Mouse (Mus musculus): ENCODE data around the gene Glmp. TPM values are rescaled to one million over a fixed set of nuclear protein-coding genes. Genes with fewer than 3 reads are reported as not detected.
"Not testable (repeated sequence)": the region's sequence is repeated elsewhere in the genome, so short reads cannot be mapped to it uniquely, and the experiment has no call there.

The Glmp gene
- polyA plus RNA-seq (2015; fragmentation: Nextera tagmentation; extraction: Ambion mirVana), result 226 and 234 TPM in 2 replicates

- Histone ChIP-seq H3K4me1 (peaks cover 12% of the 10 kb centered on the region), H3K4me3 (replicated peaks) (peak within 1 kb of the TSS; percentile 54), H3K27ac (peak within 1 kb of the TSS; percentile 5; the same call in 1 of the 2 replicates), H3K27me3 (no peaks in the 10 kb centered on the region), H3K9ac (peak within 1 kb of the TSS; percentile 52), H3K36me3 (peaks cover 74% of the 10 kb centered on the region), H3K9me3 (replicated peaks) (no peaks in the 10 kb centered on the region), H3K4me2 (peak within 1 kb of the TSS; percentile 82)
- peak; percentile 82 for ATAC-seq (replicated peaks; ENCODE audit: low FRiP score)
- WGBS, result under 1% methylated on average over 10 of the region's 10 CpGs
Measured at GRCm38 (mm10) chr3:88324951-88325405, at the start of gene Glmp. Gene Glmp, plus strand, starts transcription at chr3:88325023.

- ATAC-seq (replicated peaks; ENCODE audit: low FRiP score), result no peak
- 65% methylated on average over 2 of the region's 2 CpGs for WGBS
- Histone ChIP-seq H3K4me2 (no peak overlapping the region), H3K27me3 (no peaks in the 10 kb centered on the region), H3K36me3 (no peaks in the 10 kb centered on the region), H3K4me3 (replicated peaks) (no peak overlapping the region), H3K4me1 (no peaks in the 10 kb centered on the region), H3K9me3 (replicated peaks) (no peaks in the 10 kb centered on the region), H3K27ac (no peak overlapping the region), H3K9ac (no peak overlapping the region)
Measured at GRCm38 (mm10) chr3:88276121-88276520, 48.7 kb upstream of the Glmp start.

- Histone ChIP-seq H3K27ac (no peak overlapping the region), H3K36me3 (no peaks in the 10 kb centered on the region), H3K9ac (no peak overlapping the region), H3K9me3 (replicated peaks) (no peaks in the 10 kb centered on the region), H3K4me2 (no peak overlapping the region), H3K4me3 (replicated peaks) (no peak overlapping the region), H3K4me1 (no peaks in the 10 kb centered on the region), H3K27me3 (no peaks in the 10 kb centered on the region)
- 37% methylated on average over 7 of the region's 7 CpGs for WGBS
- no peak for ATAC-seq (replicated peaks; ENCODE audit: low FRiP score)
Measured at GRCm38 (mm10) chr3:88276529-88277143, 48.2 kb upstream of the Glmp start.

- no peaks in the 10 kb centered on the region for H3K9me3 ChIP-seq (replicated peaks)
- H3K27me3 ChIP-seq, result no peaks in the 10 kb centered on the region
- no peak for ATAC-seq (replicated peaks; ENCODE audit: low FRiP score)
- H3K4me2 ChIP-seq, result no peak overlapping the region
- no peak overlapping the region for H3K4me3 ChIP-seq (replicated peaks)
- H3K27ac ChIP-seq, result no peak overlapping the region
- H3K36me3 ChIP-seq, result peaks cover under 1% of the 10 kb centered on the region; the same call in 1 of the 2 replicates
- H3K9ac ChIP-seq, result no peak overlapping the region
- H3K4me1 ChIP-seq, result no peaks in the 10 kb centered on the region
- 91% methylated on average over 2 of the region's 2 CpGs for WGBS
Measured at GRCm38 (mm10) chr3:88280035-88280434, 44.8 kb upstream of the Glmp start.

GRCm38 (mm10) chr3:88281141-88281916 is 43.5 kb upstream of the Glmp start:
- H3K36me3 ChIP-seq; H3K4me2 ChIP-seq; H3K4me1 ChIP-seq; H3K27me3 ChIP-seq; H3K27ac ChIP-seq; H3K9me3 ChIP-seq (replicated peaks); ATAC-seq (replicated peaks; ENCODE audit: low FRiP score); H3K9ac ChIP-seq; H3K4me3 ChIP-seq (replicated peaks): not testable (repeated sequence)
- 76% methylated on average over 11 of the region's 11 CpGs for WGBS

GRCm38 (mm10) chr3:88284815-88285564 is 39.8 kb upstream of the Glmp start:
- not testable (repeated sequence) for H3K27me3 ChIP-seq; H3K9me3 ChIP-seq (replicated peaks); H3K4me2 ChIP-seq; H3K27ac ChIP-seq; ATAC-seq (replicated peaks; ENCODE audit: low FRiP score); H3K4me1 ChIP-seq; H3K9ac ChIP-seq; H3K4me3 ChIP-seq (replicated peaks)
- H3K36me3 ChIP-seq, result peaks cover 11% of the 10 kb centered on the region; the same call in 1 of the 2 replicates
- 94% methylated on average over 14 of the region's 14 CpGs for WGBS

GRCm38 (mm10) chr3:88285565-88285895 is 39.3 kb upstream of the Glmp start:
- not testable (repeated sequence) for H3K27ac ChIP-seq; H3K4me3 ChIP-seq (replicated peaks); H3K9me3 ChIP-seq (replicated peaks); H3K4me1 ChIP-seq; ATAC-seq (replicated peaks; ENCODE audit: low FRiP score); H3K9ac ChIP-seq; H3K27me3 ChIP-seq; H3K4me2 ChIP-seq
- WGBS, result 53% methylated on average over 2 of the region's 2 CpGs
- H3K36me3 ChIP-seq, result peaks cover 11% of the 10 kb centered on the region; the same call in 1 of the 2 replicates

GRCm38 (mm10) chr3:88287110-88287509 is 37.7 kb upstream of the Glmp start, which contains the start of gene Gm38392:
Gene Gm38392, minus strand, starts transcription at chr3:88287210.
- H3K27ac ChIP-seq, result no peak within 1 kb of the TSS

GRCm38 (mm10) chr3:88288133-88288713 is 36.6 kb upstream of the Glmp start:
- H3K4me1 ChIP-seq; ATAC-seq (replicated peaks; ENCODE audit: low FRiP score); H3K27me3 ChIP-seq; H3K9me3 ChIP-seq (replicated peaks); H3K9ac ChIP-seq; H3K27ac ChIP-seq; H3K4me2 ChIP-seq; H3K4me3 ChIP-seq (replicated peaks): not testable (repeated sequence)
- WGBS, result 87% methylated on average over 10 of the region's 10 CpGs
- peaks cover 11% of the 10 kb centered on the region; the same call in 1 of the 2 replicates for H3K36me3 ChIP-seq

More at GRCm38 (mm10) chr3:88287110-88287509, 37.7 kb upstream of the Glmp start, which contains the start of gene Gm38392:
- Histone ChIP-seq H3K27me3 (no peaks in the 10 kb centered on the region), H3K4me2 (no peak within 1 kb of the TSS), H3K9ac (no peak within 1 kb of the TSS), H3K36me3 (peaks cover 11% of the 10 kb centered on the region; the same call in 1 of the 2 replicates), H3K9me3 (replicated peaks) (no peaks in the 10 kb centered on the region), H3K4me1 (no peaks in the 10 kb centered on the region), H3K4me3 (replicated peaks) (no peak within 1 kb of the TSS)
- WGBS, result 96% methylated on average over 4 of the region's 4 CpGs
- no peak for ATAC-seq (replicated peaks; ENCODE audit: low FRiP score)

GRCm38 (mm10) chr3:88291970-88292369 is 32.9 kb upstream of the Glmp start:
- no peaks in the 10 kb centered on the region for H3K27me3 ChIP-seq
- no peak overlapping the region for H3K27ac ChIP-seq
- no peaks in the 10 kb centered on the region for H3K9me3 ChIP-seq (replicated peaks)
- WGBS, result 59% methylated on average over 4 of the region's 4 CpGs
- no peaks in the 10 kb centered on the region; the same call in 1 of the 2 replicates for H3K36me3 ChIP-seq
- no peak overlapping the region for H3K4me2 ChIP-seq
- H3K4me1 ChIP-seq, result 0 out of 2 replicates have a peak, but pooled peaks cover 2% of the 10 kb centered on the region
- no peak overlapping the region for H3K4me3 ChIP-seq (replicated peaks)
- no peak overlapping the region for H3K9ac ChIP-seq
- ATAC-seq (replicated peaks; ENCODE audit: low FRiP score), result no peak

GRCm38 (mm10) chr3:88295272-88295671 is 29.6 kb upstream of the Glmp start:
- Histone ChIP-seq H3K4me2 (peak overlapping the region; percentile 67; the same call in 1 of the 2 replicates), H3K4me3 (replicated peaks) (peak overlapping the region; percentile 80; the same call in 1 of the 2 replicates), H3K36me3 (peaks cover 14% of the 10 kb centered on the region), H3K4me1 (peaks cover 10% of the 10 kb centered on the region)
- not testable (repeated sequence) for ATAC-seq (replicated peaks; ENCODE audit: low FRiP score); H3K9me3 ChIP-seq (replicated peaks); H3K27me3 ChIP-seq; H3K27ac ChIP-seq; H3K9ac ChIP-seq
- WGBS, result 31% methylated on average over 1 of the region's 1 CpGs
